Mouse (Mus musculus) retina, postnatal 7 days (tissue): ENCODE results near the gene Lrch1.

Source experiments
- DNase-seq: peaks from one replicate; pipeline ENCODE4 v3.0.0-alpha.2; 2012; ENCODE audit warnings: low read depth, low spot score

Gene Lrch1

GRCm38 (mm10) chr14:74893085-74893648, 54.5 kb downstream of the Lrch1 start:
- no peak for DNase-seq

- no peak for DNase-seq
Measured at GRCm38 (mm10) chr14:74889304-74889703, 58.4 kb downstream of the Lrch1 start.

- no peak for DNase-seq
Measured at GRCm38 (mm10) chr14:74888103-74888502, 59.6 kb downstream of the Lrch1 start.

GRCm38 (mm10) chr14:74886453-74886852, 61.2 kb downstream of the Lrch1 start:
- no peak for DNase-seq

GRCm38 (mm10) chr14:74884920-74885319, 62.8 kb downstream of the Lrch1 start:
- DNase-seq = no peak

GRCm38 (mm10) chr14:74884024-74884680, 63.5 kb downstream of the Lrch1 start:
- DNase-seq = peak; percentile 6

GRCm38 (mm10) chr14:74883204-74883603, 64.5 kb downstream of the Lrch1 start:
- DNase-seq = no peak

- DNase-seq = no peak
Measured at GRCm38 (mm10) chr14:74882754-74883153, 64.9 kb downstream of the Lrch1 start.

- DNase-seq = no peak
Measured at GRCm38 (mm10) chr14:74880868-74881267, 66.8 kb downstream of the Lrch1 start.

GRCm38 (mm10) chr14:74879480-74879879, 68.2 kb downstream of the Lrch1 start:
- DNase-seq = no peak

GRCm38 (mm10) chr14:74877287-74877686, 70.4 kb downstream of the Lrch1 start:
- no peak for DNase-seq

GRCm38 (mm10) chr14:74871220-74871619, 76.5 kb downstream of the Lrch1 start:
- no peak for DNase-seq

- DNase-seq = no peak
Measured at GRCm38 (mm10) chr14:74868902-74869230, 78.8 kb downstream of the Lrch1 start.

GRCm38 (mm10) chr14:74868188-74868901, 79.3 kb downstream of the Lrch1 start:
- DNase-seq = no peak

GRCm38 (mm10) chr14:74867076-74868042, 80.3 kb downstream of the Lrch1 start:
- no peak for DNase-seq

GRCm38 (mm10) chr14:74865738-74866137, 81.9 kb downstream of the Lrch1 start:
- DNase-seq = no peak

- DNase-seq = no peak
Measured at GRCm38 (mm10) chr14:74864805-74865483, 82.7 kb downstream of the Lrch1 start.

GRCm38 (mm10) chr14:74861456-74861855, 86.2 kb downstream of the Lrch1 start:
- no peak for DNase-seq

- no peak for DNase-seq
Measured at GRCm38 (mm10) chr14:74859154-74859553, 88.5 kb downstream of the Lrch1 start.

- no peak for DNase-seq
Measured at GRCm38 (mm10) chr14:74855429-74855828, 92.2 kb downstream of the Lrch1 start.

- no peak for DNase-seq
Measured at GRCm38 (mm10) chr14:74853759-74854100, 93.9 kb downstream of the Lrch1 start.
